Mouse (Mus musculus): ENCODE measurements at regions not wholly inside any gene's neighbourhood (a gene's known extent, or its start where the extent isn't known, plus 50 kb on each side); places are given as distances from the start of the nearest gene placed in this dataset.

- TF ChIP-seq CTCF (IDR thresholded peaks at IDR 0.05; ENCODE audit: borderline replicate concordance, extremely low read depth, insufficient read depth, insufficient read length) (no peak), POLR2A (IDR thresholded peaks at IDR 0.05; ENCODE audit: borderline replicate concordance, extremely low read depth, insufficient read depth, insufficient read length, poor library complexity, severe bottlenecking) (no peak)
Observed at GRCm38 (mm10) chr9:116328201-116328600, 153.0 kb upstream of the Tgfbr2 start.

Measured in brain, embryonic 14.5 days (tissue).